8 mouse cellular contexts compared by ENCODE assay signal in genomic region chr19:23759322-23759945, GRCm38 (mm10). TPM values are rescaled to one million over a fixed set of nuclear protein-coding genes. Genes with fewer than 3 reads are reported as not detected.
DNase-seq lines count a peak whose midpoint lies in the region; ATAC-seq and TF ChIP-seq lines count a peak whose summit lies in the region.

No protein-coding gene starts in this region.

- H3K4me1 ChIP-seq in kidney, embryonic 15.5 days: peaks cover 19% of the 10 kb centered on the region
- H3K4me1 ChIP-seq in bone marrow, adult 2 months (ENCODE audit: control insufficient read depth, insufficient read depth, low read length): no peaks in the 10 kb centered on the region; the same call in 1 of the 2 replicates
- H3K4me1 ChIP-seq in forebrain, embryonic 14.5 days (ENCODE audit: control insufficient read depth, insufficient read depth, low read length): peaks cover 17% of the 10 kb centered on the region
- H3K4me1 ChIP-seq in intestine, embryonic 16.5 days (ENCODE audit: control insufficient read depth, insufficient read depth, low read length): peaks cover 5% of the 10 kb centered on the region; the same call in 1 of the 2 replicates

- H3K27me3 ChIP-seq in kidney, embryonic 15.5 days: peaks cover 26% of the 10 kb centered on the region
- H3K27me3 ChIP-seq in forebrain, embryonic 14.5 days (replicated peaks; ENCODE audit: control insufficient read depth, insufficient read depth, low read length): no peaks in the 10 kb centered on the region
- no peaks in the 10 kb centered on the region; the same call in 1 of the 2 replicates for H3K27me3 ChIP-seq in intestine, embryonic 16.5 days (replicated peaks; ENCODE audit: control insufficient read depth, insufficient read depth, low read length)

- no peak for TF ChIP-seq POLR2A in bone marrow, adult 2 months (IDR thresholded peaks at IDR 0.05; ENCODE audit: borderline replicate concordance, control insufficient read depth, low read depth, low read length)

- no peak for DNase-seq in kidney, postnatal 4 days
- peak; percentile 73 for DNase-seq in forebrain, embryonic 14.5 days (ENCODE audit: low spot score)
- no peak for DNase-seq in urinary bladder, postnatal 14 days (ENCODE audit: low spot score)
- DNase-seq in embryo, embryonic 11 days: no peak

- no peak for TF ChIP-seq CTCF in bone marrow, adult 2 months (IDR thresholded peaks at IDR 0.05; ENCODE audit: control insufficient read depth, insufficient read depth, low read length)

- ATAC-seq in kidney, embryonic 15.5 days (replicated peaks; ENCODE audit: low FRiP score): no peak
- ATAC-seq in forebrain, embryonic 14.5 days: peak; percentile 32; the same call in 1 of the 2 replicates
- no peak for ATAC-seq in intestine, embryonic 16.5 days
- ATAC-seq in megakaryocyte, adult 5-6 weeks (ENCODE audit: poor library complexity, severe bottlenecking): peak; percentile 78

- H3K9ac ChIP-seq in kidney, embryonic 15.5 days: peak overlapping the region; percentile 66
- peak overlapping the region; percentile 83 for H3K9ac ChIP-seq in forebrain, embryonic 14.5 days (ENCODE audit: low read length)
- peak overlapping the region; percentile 78 for H3K9ac ChIP-seq in intestine, embryonic 16.5 days (ENCODE audit: low read depth, low read length)

- H3K4me2 ChIP-seq in kidney, embryonic 15.5 days: peak overlapping the region; percentile 94
- H3K4me2 ChIP-seq in forebrain, embryonic 14.5 days (ENCODE audit: low read length): peak overlapping the region; percentile 67
- H3K4me2 ChIP-seq in intestine, embryonic 16.5 days (ENCODE audit: low read depth, low read length): peak overlapping the region; percentile 95

- H3K4me3 ChIP-seq in kidney, embryonic 15.5 days (replicated peaks): peak overlapping the region; percentile 77
- H3K4me3 ChIP-seq in bone marrow, adult 2 months (replicated peaks; ENCODE audit: control insufficient read depth, low read depth, low read length): peak overlapping the region; percentile 71
- peak overlapping the region; percentile 68 for H3K4me3 ChIP-seq in forebrain, embryonic 14.5 days (ENCODE audit: low read depth, low read length)
- H3K4me3 ChIP-seq in intestine, embryonic 16.5 days (ENCODE audit: low read length): peak overlapping the region; percentile 78

- no peaks in the 10 kb centered on the region for H3K9me3 ChIP-seq in kidney, embryonic 15.5 days (replicated peaks)
- H3K9me3 ChIP-seq in forebrain, embryonic 14.5 days (replicated peaks; ENCODE audit: control insufficient read depth, low read length): no peaks in the 10 kb centered on the region
- H3K9me3 ChIP-seq in intestine, embryonic 16.5 days (ENCODE audit: control insufficient read depth, low read length): no peaks in the 10 kb centered on the region

- H3K27ac ChIP-seq in kidney, embryonic 15.5 days: no peak overlapping the region
- H3K27ac ChIP-seq in bone marrow, adult 2 months (ENCODE audit: control insufficient read depth, insufficient read depth, low read depth, low read length, poor library complexity): peak overlapping the region; percentile 57; the same call in 1 of the 2 replicates
- H3K27ac ChIP-seq in forebrain, embryonic 14.5 days (ENCODE audit: low read depth, low read length): peak overlapping the region; percentile 96
- no peak overlapping the region for H3K27ac ChIP-seq in intestine, embryonic 16.5 days (ENCODE audit: low read length)

- no peaks in the 10 kb centered on the region for H3K36me3 ChIP-seq in kidney, embryonic 15.5 days
- H3K36me3 ChIP-seq in forebrain, embryonic 14.5 days (ENCODE audit: control insufficient read depth, insufficient read depth, low read length): no peaks in the 10 kb centered on the region
- H3K36me3 ChIP-seq in intestine, embryonic 16.5 days (ENCODE audit: control insufficient read depth, insufficient read depth, low read length): no peaks in the 10 kb centered on the region

- 2% methylated on average over 17 of the region's 17 CpGs for WGBS in kidney, embryonic 15.5 days
- WGBS in bone marrow, adult 2 months: 4% methylated on average over 17 of the region's 17 CpGs
- WGBS in forebrain, embryonic 14.5 days: 2% methylated on average over 17 of the region's 17 CpGs
- 2% methylated on average over 17 of the region's 17 CpGs for WGBS in intestine, embryonic 16.5 days

RNA-seq across cellular contexts. Expression of gene Apba1, which starts 0.7 kb away (rescaled TPM):
- polyA plus RNA-seq in kidney, embryonic 15.5 days (2015; fragmentation: Nextera tagmentation; extraction: Ambion mirVana): 0.91 and 0.92 TPM in 2 replicates
- 0.40 and 1.7 TPM in 2 replicates for polyA plus RNA-seq in bone marrow, adult 2 months (2011; ENCODE audit: insufficient read depth, insufficient read length, low replicate concordance, missing spikeins)
- 5.1 and 5.8 TPM in 2 replicates for polyA plus RNA-seq in forebrain, embryonic 14.5 days (2014; fragmentation: Nextera tagmentation; extraction: Ambion mirVana)
- polyA plus RNA-seq in intestine, embryonic 16.5 days (2015; fragmentation: Nextera tagmentation; extraction: Ambion mirVana): 0.38 and 0.49 TPM in 2 replicates
- 27.8 and 32.7 TPM in 2 replicates for total RNA-seq in megakaryocyte, adult 5-6 weeks (2015)
- 26.5 and 30.9 TPM in 2 replicates for total RNA-seq in megakaryocyte, adult 5-6 weeks (2017)

Comparison
In these comparisons a context has a peak if more than half of its experiments do, and no peak if none do; other contexts are left out.
1. ATAC-seq: peak in forebrain, embryonic 14.5 days (single experiment) and megakaryocyte, adult 5-6 weeks (single experiment); none in kidney, embryonic 15.5 days (single experiment) and intestine, embryonic 16.5 days (single experiment).
2. H3K27ac ChIP-seq: peak in bone marrow, adult 2 months (single experiment) and forebrain, embryonic 14.5 days (single experiment); none in kidney, embryonic 15.5 days (single experiment) and intestine, embryonic 16.5 days (single experiment).
3. Peak in every context shown above with its lines, with median percentiles within 50 percentile points of each other: H3K4me2 ChIP-seq, H3K4me3 ChIP-seq and H3K9ac ChIP-seq.